Mouse (Mus musculus): ENCODE results near the gene Fance. TPM values are rescaled to one million over a fixed set of nuclear protein-coding genes. Genes with fewer than 3 reads are reported as not detected.

Gene Fance
- polyA plus RNA-seq, 1 experiment, result 22.3 TPM

GRCm38 (mm10) chr17:28363507-28363906, 50.2 kb downstream of the Fance start:
- TF ChIP-seq CTCF (IDR thresholded peaks at IDR 0.05; ENCODE audit: borderline replicate concordance, insufficient read depth, low read length) (no peak), POLR2A (IDR thresholded peaks at IDR 0.05; ENCODE audit: low read depth, low read length) (no peak)
- Histone ChIP-seq H3K4me1 (ENCODE audit: control insufficient read depth, insufficient read depth, low read length) (no peaks in the 10 kb centered on the region), H3K4me3 (ENCODE audit: insufficient read depth, low read length) (no peak overlapping the region), H3K27ac (ENCODE audit: insufficient read depth, low read length) (no peak overlapping the region)

GRCm38 (mm10) chr17:28365122-28365521, 51.8 kb downstream of the Fance start, which contains the start of gene Tulp1:
Gene Tulp1 (minus strand): TSS chr17:28365222.
- TF ChIP-seq POLR2A (IDR thresholded peaks at IDR 0.05; ENCODE audit: low read depth, low read length) (no peak), CTCF (IDR thresholded peaks at IDR 0.05; ENCODE audit: borderline replicate concordance, insufficient read depth, low read length) (no peak)
- no peak within 1 kb of the TSS for H3K27ac ChIP-seq (ENCODE audit: insufficient read depth, low read length)

GRCm38 (mm10) chr17:28368449-28368848, 55.1 kb downstream of the Fance start:
- Histone ChIP-seq H3K27ac (ENCODE audit: insufficient read depth, low read length) (no peak overlapping the region), H3K4me3 (ENCODE audit: insufficient read depth, low read length) (no peak overlapping the region), H3K4me1 (ENCODE audit: control insufficient read depth, insufficient read depth, low read length) (0 out of 2 replicates have a peak, but pooled peaks cover 2% of the 10 kb centered on the region)
- TF ChIP-seq POLR2A (IDR thresholded peaks at IDR 0.05; ENCODE audit: low read depth, low read length) (no peak), CTCF (IDR thresholded peaks at IDR 0.05; ENCODE audit: borderline replicate concordance, insufficient read depth, low read length) (peak; percentile 77)

More at GRCm38 (mm10) chr17:28365122-28365521, 51.8 kb downstream of the Fance start, which contains the start of gene Tulp1:
- Histone ChIP-seq H3K4me1 (ENCODE audit: control insufficient read depth, insufficient read depth, low read length) (no peaks in the 10 kb centered on the region), H3K4me3 (ENCODE audit: insufficient read depth, low read length) (no peak within 1 kb of the TSS)

GRCm38 (mm10) chr17:28369056-28369455, 55.7 kb downstream of the Fance start:
- no peak for TF ChIP-seq POLR2A (IDR thresholded peaks at IDR 0.05; ENCODE audit: low read depth, low read length)
- no peak for TF ChIP-seq CTCF (IDR thresholded peaks at IDR 0.05; ENCODE audit: borderline replicate concordance, insufficient read depth, low read length)
- H3K4me3 ChIP-seq (ENCODE audit: insufficient read depth, low read length), result no peak overlapping the region
- H3K27ac ChIP-seq (ENCODE audit: insufficient read depth, low read length), result no peak overlapping the region
- H3K4me1 ChIP-seq (ENCODE audit: control insufficient read depth, insufficient read depth, low read length), result 0 out of 2 replicates have a peak, but pooled peaks cover 2% of the 10 kb centered on the region

- Histone ChIP-seq H3K4me1 (ENCODE audit: control insufficient read depth, insufficient read depth, low read length) (0 out of 2 replicates have a peak, but pooled peaks cover 2% of the 10 kb centered on the region), H3K27ac (ENCODE audit: insufficient read depth, low read length) (0 out of 2 replicates have a peak overlapping the region, but pooled peaks have one; percentile 22), H3K4me3 (ENCODE audit: insufficient read depth, low read length) (no peak overlapping the region)
- no peak for TF ChIP-seq POLR2A (IDR thresholded peaks at IDR 0.05; ENCODE audit: low read depth, low read length)
- TF ChIP-seq CTCF (IDR thresholded peaks at IDR 0.05; ENCODE audit: borderline replicate concordance, insufficient read depth, low read length), result no peak
These were observed 58.0 kb downstream of the Fance start for GRCm38 (mm10) chr17:28371286-28371685.

GRCm38 (mm10) chr17:28371941-28372340, 58.6 kb downstream of the Fance start:
- TF ChIP-seq CTCF (IDR thresholded peaks at IDR 0.05; ENCODE audit: borderline replicate concordance, insufficient read depth, low read length), result no peak
- TF ChIP-seq POLR2A (IDR thresholded peaks at IDR 0.05; ENCODE audit: low read depth, low read length), result no peak
- Histone ChIP-seq H3K27ac (ENCODE audit: insufficient read depth, low read length) (no peak overlapping the region), H3K4me3 (ENCODE audit: insufficient read depth, low read length) (no peak overlapping the region), H3K4me1 (ENCODE audit: control insufficient read depth, insufficient read depth, low read length) (0 out of 2 replicates have a peak, but pooled peaks cover 2% of the 10 kb centered on the region)

- H3K4me3 ChIP-seq (ENCODE audit: insufficient read depth, low read length), result no peak overlapping the region
- H3K4me1 ChIP-seq (ENCODE audit: control insufficient read depth, insufficient read depth, low read length), result 0 out of 2 replicates have a peak, but pooled peaks cover 2% of the 10 kb centered on the region
- no peak overlapping the region for H3K27ac ChIP-seq (ENCODE audit: insufficient read depth, low read length)
- TF ChIP-seq POLR2A (IDR thresholded peaks at IDR 0.05; ENCODE audit: low read depth, low read length) (no peak), CTCF (IDR thresholded peaks at IDR 0.05; ENCODE audit: borderline replicate concordance, insufficient read depth, low read length) (peak; percentile 92)
These were observed 60.5 kb downstream of the Fance start for GRCm38 (mm10) chr17:28373821-28374220.

GRCm38 (mm10) chr17:28374494-28374893, 61.2 kb downstream of the Fance start:
- Histone ChIP-seq H3K27ac (ENCODE audit: insufficient read depth, low read length) (no peak overlapping the region), H3K4me1 (ENCODE audit: control insufficient read depth, insufficient read depth, low read length) (0 out of 2 replicates have a peak, but pooled peaks cover 2% of the 10 kb centered on the region), H3K4me3 (ENCODE audit: insufficient read depth, low read length) (no peak overlapping the region)
- TF ChIP-seq POLR2A (IDR thresholded peaks at IDR 0.05; ENCODE audit: low read depth, low read length), result no peak
- no peak for TF ChIP-seq CTCF (IDR thresholded peaks at IDR 0.05; ENCODE audit: borderline replicate concordance, insufficient read depth, low read length)

- Histone ChIP-seq H3K4me3 (ENCODE audit: insufficient read depth, low read length) (no peak overlapping the region), H3K27ac (ENCODE audit: insufficient read depth, low read length) (no peak overlapping the region), H3K4me1 (ENCODE audit: control insufficient read depth, insufficient read depth, low read length) (0 out of 2 replicates have a peak, but pooled peaks cover 2% of the 10 kb centered on the region)
- TF ChIP-seq CTCF (IDR thresholded peaks at IDR 0.05; ENCODE audit: borderline replicate concordance, insufficient read depth, low read length) (no peak), POLR2A (IDR thresholded peaks at IDR 0.05; ENCODE audit: low read depth, low read length) (no peak)
These were observed 62.3 kb downstream of the Fance start for GRCm38 (mm10) chr17:28375592-28376061.

Other genes starting within 250 kb of the Fance start
- not detected in 2 replicates for gene Tcp11, start 232.9 kb upstream of the Fance start, polyA plus RNA-seq (2011; ENCODE audit: insufficient read length, low read depth, missing spikeins)
- gene Scube3, start 171.4 kb upstream of the Fance start, polyA plus RNA-seq (2011; ENCODE audit: insufficient read length, low read depth, missing spikeins), result 3.3 and 4.7 TPM in 2 replicates
- 12.8 and 15.8 TPM in 2 replicates for gene Zfp523, start 136.4 kb upstream of the Fance start, polyA plus RNA-seq (2011; ENCODE audit: insufficient read length, low read depth, missing spikeins)
- 26.2 and 26.5 TPM in 2 replicates for gene Def6, start 105.7 kb upstream of the Fance start, polyA plus RNA-seq (2011; ENCODE audit: insufficient read length, low read depth, missing spikeins)
- 31.6 and 36.1 TPM in 2 replicates for gene Ppard, start 80.8 kb upstream of the Fance start, polyA plus RNA-seq (2011; ENCODE audit: insufficient read length, low read depth, missing spikeins)
- 1,157 and 1,234 TPM in 2 replicates for gene Rpl10a, start 15.0 kb downstream of the Fance start, polyA plus RNA-seq (2011; ENCODE audit: insufficient read length, low read depth, missing spikeins)
- 58.5 and 64.0 TPM in 2 replicates for gene Tead3, start 37.3 kb downstream of the Fance start, polyA plus RNA-seq (2011; ENCODE audit: insufficient read length, low read depth, missing spikeins)
- 0.51 TPM in 1 of 2 replicates, not detected in the other for gene Tulp1, start 51.7 kb downstream of the Fance start, polyA plus RNA-seq (2011; ENCODE audit: insufficient read length, low read depth, missing spikeins)
- gene Fkbp5, start 204.0 kb downstream of the Fance start, polyA plus RNA-seq (2011; ENCODE audit: insufficient read length, low read depth, missing spikeins), result 30.7 and 31.3 TPM in 2 replicates
- not detected in 2 replicates for gene Armc12, start 217.3 kb downstream of the Fance start, polyA plus RNA-seq (2011; ENCODE audit: insufficient read length, low read depth, missing spikeins)
- not detected in 2 replicates for gene Clpsl2, start 235.9 kb downstream of the Fance start, polyA plus RNA-seq (2011; ENCODE audit: insufficient read length, low read depth, missing spikeins)
- gene Clps, start 247.2 kb downstream of the Fance start, polyA plus RNA-seq (2011; ENCODE audit: insufficient read length, low read depth, missing spikeins), result not detected in 2 replicates

All from embryonic fibroblast, embryonic 13.5 days (primary cell).